Mouse (Mus musculus): Measurements from ENCODE around the gene Slc24a5. TPM values are rescaled to one million over a fixed set of nuclear protein-coding genes. Genes with fewer than 3 reads are reported as not detected.

Gene Slc24a5
- polyA plus RNA-seq, 1 experiment from 2014 or later: 8.5 TPM

DNA sequence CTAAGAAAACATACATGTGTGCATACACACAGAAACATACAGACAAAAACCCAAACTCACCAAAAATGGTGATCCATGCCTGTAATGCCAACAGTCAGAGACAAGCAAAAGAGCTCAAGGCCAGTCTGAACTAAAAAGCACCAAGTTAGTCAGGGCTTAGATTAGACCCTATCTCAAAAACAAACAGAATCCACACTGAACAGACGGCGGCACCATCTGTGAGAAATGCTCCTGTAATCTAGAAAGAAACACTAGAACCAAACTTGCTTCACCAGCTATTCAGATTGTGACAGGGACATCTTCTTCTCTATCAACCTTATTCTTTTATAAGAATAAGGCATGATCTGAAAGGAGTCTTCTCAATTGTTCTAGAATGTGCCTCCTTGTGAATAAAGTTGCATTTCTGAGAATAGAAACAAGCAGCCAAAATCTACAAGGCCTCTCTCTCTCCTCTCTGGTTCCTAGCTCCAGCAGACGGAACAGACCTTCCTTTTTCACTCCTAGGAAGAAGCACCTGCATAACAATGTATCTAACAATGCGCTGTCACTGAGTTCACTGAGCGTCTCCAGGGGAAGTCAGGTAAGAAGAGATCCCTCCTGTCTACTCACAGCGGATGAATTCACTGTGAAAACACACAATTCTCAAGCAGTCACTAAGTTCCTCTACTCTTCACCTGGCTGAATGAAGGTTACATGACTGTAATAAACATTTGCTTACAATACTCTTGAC is 51.6 kb downstream of the Slc24a5 start:
- H3K4me1 ChIP-seq (ENCODE audit: insufficient read depth): peaks cover 11% of the 10 kb centered on the region
- H3K9ac ChIP-seq (replicated peaks): no peak overlapping the region
- 73% methylated on average over 6 of the region's 6 CpGs for WGBS (ENCODE audit: insufficient replicate concordance)
- no peak for TF ChIP-seq EP300 (IDR thresholded peaks at IDR 0.05; ENCODE audit: low read depth)
- no peak for TF ChIP-seq CTCF (IDR thresholded peaks at IDR 0.05; ENCODE audit: low read depth)
- H3K27me3 ChIP-seq (ENCODE audit: insufficient read depth, low read length): no peaks in the 10 kb centered on the region
- H3K9me3 ChIP-seq (ENCODE audit: low read length): no peaks in the 10 kb centered on the region
- H3K4me3 ChIP-seq (ENCODE audit: low read depth, low read length): no peak overlapping the region
- DNase-seq (no peak), ATAC-seq (no peak)
- no peak overlapping the region for H3K27ac ChIP-seq (ENCODE audit: low read depth)
- H3K4me2 ChIP-seq (ENCODE audit: low read depth, low read length): no peak overlapping the region
- H3K36me3 ChIP-seq (replicated peaks; ENCODE audit: insufficient read depth, low read length): peaks cover 8% of the 10 kb centered on the region; the same call in 1 of the 2 replicates

DNA sequence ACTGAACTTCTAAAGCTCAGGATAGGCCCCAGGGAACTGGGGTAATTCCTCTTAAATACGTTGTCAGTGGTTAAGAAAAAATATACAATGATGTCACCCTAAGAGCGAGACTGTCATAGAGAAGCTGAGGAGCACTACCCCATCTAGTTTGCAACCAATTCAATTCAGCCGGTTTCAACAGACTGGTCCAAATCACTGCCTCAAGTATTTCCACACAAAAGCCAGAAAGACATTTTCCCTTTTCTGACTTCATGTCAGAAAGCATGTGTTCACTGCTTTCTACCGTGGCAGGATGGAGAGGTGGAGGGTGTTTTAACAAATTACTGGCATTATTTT is 54.3 kb downstream of the Slc24a5 start:
- ATAC-seq (no peak), DNase-seq (no peak)
- 14% methylated on average over 4 of the region's 4 CpGs for WGBS (ENCODE audit: insufficient replicate concordance)
- no peaks in the 10 kb centered on the region for H3K27me3 ChIP-seq (ENCODE audit: insufficient read depth, low read length)
- H3K4me2 ChIP-seq (ENCODE audit: low read depth, low read length): peak overlapping the region; percentile 84
- no peaks in the 10 kb centered on the region for H3K36me3 ChIP-seq (replicated peaks; ENCODE audit: insufficient read depth, low read length)
- peak overlapping the region; percentile 75 for H3K4me3 ChIP-seq (ENCODE audit: low read depth, low read length)
- no peak overlapping the region for H3K27ac ChIP-seq (ENCODE audit: low read depth)
- peak overlapping the region; percentile 88 for H3K9ac ChIP-seq (replicated peaks)
- no peaks in the 10 kb centered on the region for H3K9me3 ChIP-seq (ENCODE audit: low read length)
- H3K4me1 ChIP-seq (ENCODE audit: insufficient read depth): peaks cover 11% of the 10 kb centered on the region
- TF ChIP-seq EP300 (IDR thresholded peaks at IDR 0.05; ENCODE audit: low read depth): no peak
- no peak for TF ChIP-seq CTCF (IDR thresholded peaks at IDR 0.05; ENCODE audit: low read depth)

DNA sequence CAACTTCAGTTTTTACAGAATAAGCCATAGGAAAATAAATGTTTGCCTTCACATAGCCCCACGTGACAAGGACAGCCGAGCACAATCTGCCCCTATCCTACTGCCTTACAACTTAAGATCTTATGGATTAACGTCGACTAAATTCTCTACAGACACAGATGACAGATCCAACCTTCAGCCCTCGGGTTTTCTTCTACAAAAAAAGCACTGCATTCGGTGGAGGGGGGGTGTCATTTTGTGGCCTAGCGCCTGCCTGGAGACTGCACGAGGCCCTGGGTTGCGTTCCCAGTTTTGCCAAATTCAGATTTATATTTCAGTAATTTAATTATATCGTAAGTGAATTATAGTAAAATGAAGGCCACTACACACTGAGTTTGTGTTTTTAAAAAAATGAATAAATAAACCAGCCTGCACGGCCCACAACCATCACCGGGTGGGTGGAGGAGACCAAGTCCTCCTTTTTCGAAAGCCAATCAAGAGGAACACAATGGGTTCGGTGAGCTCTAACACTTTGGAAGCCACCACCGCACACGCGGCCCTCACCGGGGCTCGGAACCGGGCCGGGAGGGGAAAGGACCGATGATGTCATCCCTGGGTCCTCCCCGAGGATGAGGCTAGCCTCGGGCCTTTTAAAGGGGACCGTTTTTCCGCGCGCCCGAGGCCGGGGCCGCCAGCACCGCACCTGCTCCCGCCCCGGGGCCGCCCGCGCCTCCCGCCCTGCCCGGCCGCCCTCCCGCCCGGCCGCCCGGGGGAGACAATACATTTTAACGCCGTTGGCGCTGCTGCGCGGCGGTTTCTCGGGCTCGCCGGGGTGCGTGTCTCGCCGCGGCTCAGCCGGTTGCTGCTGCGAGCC is 54.9 kb downstream of the Slc24a5 start:
- H3K9me3 ChIP-seq (ENCODE audit: low read length): no peaks in the 10 kb centered on the region
- under 1% methylated on average over 38 of the region's 59 CpGs for WGBS (ENCODE audit: insufficient replicate concordance)
- no peaks in the 10 kb centered on the region for H3K36me3 ChIP-seq (replicated peaks; ENCODE audit: insufficient read depth, low read length)
- TF ChIP-seq EP300 (IDR thresholded peaks at IDR 0.05; ENCODE audit: low read depth) (no peak), CTCF (IDR thresholded peaks at IDR 0.05; ENCODE audit: low read depth) (no peak)
- no peaks in the 10 kb centered on the region for H3K27me3 ChIP-seq (ENCODE audit: insufficient read depth, low read length)
- H3K9ac ChIP-seq (replicated peaks): peak overlapping the region; percentile 88
- H3K4me3 ChIP-seq (ENCODE audit: low read depth, low read length): peak overlapping the region; percentile 75
- peaks cover 11% of the 10 kb centered on the region for H3K4me1 ChIP-seq (ENCODE audit: insufficient read depth)
- H3K27ac ChIP-seq (ENCODE audit: low read depth): peak overlapping the region; percentile 57; the same call in 1 of the 2 replicates
- ATAC-seq (peak; percentile 83), DNase-seq (peak; percentile 57)
- peak overlapping the region; percentile 84 for H3K4me2 ChIP-seq (ENCODE audit: low read depth, low read length)

DNA sequence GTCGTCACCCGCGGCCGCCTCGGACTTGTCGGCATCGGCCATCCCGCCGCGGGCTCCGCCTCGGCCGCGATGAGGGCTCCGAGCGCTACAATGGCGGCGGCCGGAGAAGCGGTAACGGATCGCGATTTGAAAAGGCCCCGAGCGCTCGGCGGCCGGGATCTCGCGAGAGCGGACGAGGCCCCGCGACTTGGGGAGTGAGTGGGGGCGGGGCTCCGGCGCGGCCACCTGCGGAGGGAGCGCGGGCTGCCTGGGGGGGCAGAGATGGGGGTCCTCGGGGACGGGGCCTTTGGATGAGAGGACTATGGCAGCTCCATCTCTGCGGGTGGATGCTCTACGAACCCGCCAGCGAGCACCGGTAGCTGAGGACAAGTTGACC is 55.5 kb downstream of the Slc24a5 start, which contains the start of gene Myef2:
Gene Myef2, minus strand, starts transcription at position 185 of the 376 bp plus-strand sequence.
- Histone ChIP-seq H3K4me3 (ENCODE audit: low read depth, low read length) (peak within 1 kb of the TSS; percentile 75), H3K36me3 (replicated peaks; ENCODE audit: insufficient read depth, low read length) (no peaks in the 10 kb centered on the region), H3K4me1 (ENCODE audit: insufficient read depth) (peaks cover 11% of the 10 kb centered on the region), H3K27ac (ENCODE audit: low read depth) (peak within 1 kb of the TSS; percentile 57; the same call in 1 of the 2 replicates), H3K9ac (replicated peaks) (peak within 1 kb of the TSS; percentile 88), H3K9me3 (ENCODE audit: low read length) (no peaks in the 10 kb centered on the region), H3K4me2 (ENCODE audit: low read depth, low read length) (peak within 1 kb of the TSS; percentile 84), H3K27me3 (ENCODE audit: insufficient read depth, low read length) (no peaks in the 10 kb centered on the region)
- peak; percentile 90 for DNase-seq
- peak; percentile 28; the same call in 1 of the 2 replicates for TF ChIP-seq EP300 (IDR thresholded peaks at IDR 0.05; ENCODE audit: low read depth)
- TF ChIP-seq CTCF (IDR thresholded peaks at IDR 0.05; ENCODE audit: low read depth): no peak
- 3% methylated on average over 31 of the region's 48 CpGs for WGBS (ENCODE audit: insufficient replicate concordance)
- ATAC-seq: peak; percentile 96

DNA sequence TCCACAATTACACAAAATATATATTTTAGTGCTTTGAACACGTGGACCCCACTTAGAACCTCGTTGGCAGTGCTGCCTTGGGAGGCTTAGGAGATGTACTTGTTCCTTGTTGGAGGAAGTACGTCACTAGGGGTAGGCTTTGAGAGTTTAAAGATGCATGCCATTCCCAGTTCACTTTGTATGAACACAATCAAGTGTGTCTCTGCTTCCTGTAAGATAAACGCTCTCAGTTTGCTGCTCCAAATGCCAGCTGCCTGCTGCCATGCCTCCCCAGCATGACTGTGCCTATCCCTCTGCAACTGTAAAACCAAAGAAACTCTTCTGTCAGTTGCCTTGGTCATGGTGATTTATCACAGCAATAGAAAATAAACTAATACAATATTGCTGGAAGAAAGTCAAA is 57.9 kb downstream of the Slc24a5 start:
- 32% methylated on average over 4 of the region's 4 CpGs for WGBS (ENCODE audit: insufficient replicate concordance)
- peaks cover 11% of the 10 kb centered on the region for H3K4me1 ChIP-seq (ENCODE audit: insufficient read depth)
- ATAC-seq: no peak
- no peak overlapping the region for H3K27ac ChIP-seq (ENCODE audit: low read depth)
- H3K4me2 ChIP-seq (ENCODE audit: low read depth, low read length): no peak overlapping the region
- H3K9me3 ChIP-seq (ENCODE audit: low read length): no peaks in the 10 kb centered on the region
- H3K27me3 ChIP-seq (ENCODE audit: insufficient read depth, low read length): no peaks in the 10 kb centered on the region
- TF ChIP-seq EP300 (IDR thresholded peaks at IDR 0.05; ENCODE audit: low read depth): no peak
- no peak for TF ChIP-seq CTCF (IDR thresholded peaks at IDR 0.05; ENCODE audit: low read depth)
- no peaks in the 10 kb centered on the region for H3K36me3 ChIP-seq (replicated peaks; ENCODE audit: insufficient read depth, low read length)
- no peak overlapping the region for H3K9ac ChIP-seq (replicated peaks)
- H3K4me3 ChIP-seq (ENCODE audit: low read depth, low read length): no peak overlapping the region
- DNase-seq: no peak

DNA sequence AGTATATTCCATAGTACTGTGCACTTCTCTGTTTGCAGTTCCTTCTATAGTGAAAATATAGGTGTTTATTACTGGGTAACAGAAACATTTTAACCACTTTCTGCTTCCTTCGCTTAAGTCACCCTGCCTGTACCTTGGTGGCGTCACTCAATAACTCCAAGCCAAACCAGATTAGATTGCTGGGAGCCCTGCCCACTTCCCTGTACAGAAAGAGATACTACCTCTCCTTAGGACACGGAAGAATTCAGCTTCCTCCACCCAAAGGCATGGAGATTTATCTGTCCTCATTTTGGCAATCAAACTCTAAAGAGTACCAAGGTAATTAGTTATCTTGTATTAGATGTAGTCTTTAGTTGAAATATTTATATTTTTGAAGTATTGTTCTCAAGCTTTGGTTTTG is 58.9 kb downstream of the Slc24a5 start:
- H3K4me3 ChIP-seq (ENCODE audit: low read depth, low read length): no peak overlapping the region
- no peaks in the 10 kb centered on the region for H3K36me3 ChIP-seq (replicated peaks; ENCODE audit: insufficient read depth, low read length)
- no peak overlapping the region for H3K9ac ChIP-seq (replicated peaks)
- WGBS (ENCODE audit: insufficient replicate concordance): 53% methylated on average over 3 of the region's 3 CpGs
- no peak overlapping the region for H3K4me2 ChIP-seq (ENCODE audit: low read depth, low read length)
- no peaks in the 10 kb centered on the region for H3K9me3 ChIP-seq (ENCODE audit: low read length)
- H3K27ac ChIP-seq (ENCODE audit: low read depth): no peak overlapping the region
- DNase-seq (no peak), ATAC-seq (no peak)
- TF ChIP-seq CTCF (IDR thresholded peaks at IDR 0.05; ENCODE audit: low read depth) (no peak), EP300 (IDR thresholded peaks at IDR 0.05; ENCODE audit: low read depth) (no peak)
- H3K4me1 ChIP-seq (ENCODE audit: insufficient read depth): peaks cover 11% of the 10 kb centered on the region
- no peaks in the 10 kb centered on the region for H3K27me3 ChIP-seq (ENCODE audit: insufficient read depth, low read length)
